Mouse (Mus musculus): ENCODE results near the gene Ppm1n. TPM values are rescaled to one million over a fixed set of nuclear protein-coding genes. Genes with fewer than 3 reads are reported as not detected.

Ppm1n gene
- total RNA-seq (2023): not detected in 4 replicates

DNA sequence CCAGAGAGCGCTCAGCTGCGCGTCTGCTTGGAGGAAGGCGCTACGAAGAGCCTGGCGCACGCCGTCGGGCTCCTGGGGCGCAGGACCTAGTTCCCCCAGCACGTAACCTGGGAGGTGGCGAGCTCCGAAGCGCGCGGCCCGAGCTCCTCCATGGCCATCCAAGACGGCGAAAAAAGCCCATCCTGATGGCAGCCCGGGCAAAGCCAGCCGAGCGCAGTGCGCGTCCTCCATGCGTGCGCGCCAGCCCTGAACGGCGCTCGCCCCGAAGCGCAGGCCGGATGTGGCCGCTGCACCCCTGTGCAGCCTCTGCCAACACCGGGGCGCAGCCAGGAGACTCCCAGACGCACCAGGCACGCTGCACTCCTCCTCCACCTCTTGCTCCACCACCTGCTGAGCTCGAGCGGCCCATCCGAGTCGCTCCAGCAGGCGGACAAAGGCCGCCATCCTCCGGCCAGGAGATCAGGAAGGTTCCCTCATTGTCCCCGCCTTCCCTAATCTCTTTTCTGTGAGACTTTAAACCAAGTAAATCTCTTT is at the start of gene Ppm1n:
Gene Ppm1n (minus strand): TSS at position 484 of the 534 bp plus-strand sequence.

DNA sequence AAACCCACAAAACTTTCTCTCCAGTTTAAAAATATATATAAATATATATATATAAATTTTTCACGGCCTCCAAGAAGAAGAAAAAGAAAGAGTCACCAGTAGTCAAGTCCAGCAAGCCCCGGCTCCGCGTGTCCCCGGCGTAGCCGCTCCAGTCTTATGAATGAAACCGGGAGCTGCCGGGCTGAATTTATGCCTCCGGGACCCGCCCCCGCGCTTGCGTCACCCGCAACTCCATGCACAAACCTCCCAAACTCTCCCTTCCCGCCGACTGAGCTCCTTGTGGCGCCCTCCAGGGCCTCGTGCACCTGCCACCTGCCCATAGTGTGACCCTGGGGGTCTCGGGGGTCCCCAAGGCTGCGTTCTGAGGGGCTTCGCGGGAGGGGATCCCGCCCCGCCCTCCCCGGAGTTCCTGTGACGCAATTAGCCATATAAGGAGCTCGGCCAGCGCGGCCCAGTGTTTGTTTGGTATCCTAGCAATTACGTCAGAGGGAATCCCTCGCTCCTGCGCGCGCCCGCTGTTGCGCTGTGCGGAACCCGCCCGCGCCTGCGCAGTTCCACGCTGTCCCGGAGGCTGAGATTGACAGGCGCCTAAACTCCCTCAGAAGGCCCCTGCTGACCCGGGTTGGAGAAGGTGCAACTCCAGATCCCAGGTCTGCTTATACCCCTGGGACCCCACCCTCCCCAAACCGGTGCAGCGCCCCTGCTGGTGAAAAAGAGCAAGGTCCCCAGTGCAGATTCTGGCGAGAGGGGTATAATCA is 30.2 kb upstream of the Ppm1n start, which contains the start of gene Fosb:
Gene Fosb (minus strand): TSS at position 168 of the 758 bp plus-strand sequence.

GRCm38 (mm10) chr7:19282385-19282784 is 2.5 kb upstream of the Ppm1n start, which contains the start of gene Rtn2:
TSS of gene Rtn2 (plus strand) at chr7:19282624.

DNA sequence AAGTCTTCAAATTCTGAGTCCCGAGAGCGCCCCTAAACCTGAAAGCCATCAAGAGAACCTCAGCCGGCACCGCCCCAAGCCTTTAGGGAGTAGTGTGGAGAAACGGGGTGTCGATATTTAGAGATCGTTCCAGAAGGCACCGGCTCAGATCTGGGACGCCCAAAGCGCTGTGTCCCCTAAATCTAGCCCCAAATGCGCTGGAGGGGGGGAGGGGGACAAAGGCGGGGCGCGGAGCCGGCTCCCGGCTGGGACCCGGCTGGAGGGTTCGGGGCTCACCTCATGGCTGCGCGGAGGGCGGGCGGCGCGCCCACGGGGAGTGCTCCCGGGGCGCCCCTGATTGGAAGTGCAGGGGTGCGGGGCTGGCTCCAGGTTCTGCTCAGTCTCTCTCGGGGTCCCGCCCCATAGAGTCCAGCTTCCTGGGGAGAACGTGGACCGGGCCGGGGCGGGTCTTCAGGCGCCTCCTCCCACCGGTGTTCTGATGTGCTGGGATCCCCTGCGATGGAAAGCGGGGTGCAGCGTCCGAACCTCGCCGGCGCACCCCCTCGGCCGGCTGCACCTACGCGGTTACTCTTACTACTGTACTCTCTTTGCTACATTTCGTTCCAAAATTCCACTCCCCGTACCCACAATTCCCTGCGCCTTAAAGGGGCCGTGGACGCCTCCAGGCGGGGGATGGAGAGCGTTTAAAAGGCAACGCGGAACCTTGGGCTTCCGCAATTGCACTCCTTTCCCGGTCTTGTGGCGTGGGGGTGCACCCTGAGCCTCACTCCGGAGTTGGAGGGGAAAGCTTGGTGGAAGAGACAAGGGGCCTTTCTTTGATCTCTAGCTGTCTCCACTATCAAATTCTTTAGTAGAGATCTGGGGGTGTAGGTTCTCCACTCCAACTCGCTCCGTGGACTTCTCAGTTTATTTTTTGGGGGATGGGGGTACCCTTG is 8.4 kb downstream of the Ppm1n start, which contains the start of gene Vasp:
Gene Vasp (minus strand): TSS at position 580 of the 935 bp plus-strand sequence.

DNA sequence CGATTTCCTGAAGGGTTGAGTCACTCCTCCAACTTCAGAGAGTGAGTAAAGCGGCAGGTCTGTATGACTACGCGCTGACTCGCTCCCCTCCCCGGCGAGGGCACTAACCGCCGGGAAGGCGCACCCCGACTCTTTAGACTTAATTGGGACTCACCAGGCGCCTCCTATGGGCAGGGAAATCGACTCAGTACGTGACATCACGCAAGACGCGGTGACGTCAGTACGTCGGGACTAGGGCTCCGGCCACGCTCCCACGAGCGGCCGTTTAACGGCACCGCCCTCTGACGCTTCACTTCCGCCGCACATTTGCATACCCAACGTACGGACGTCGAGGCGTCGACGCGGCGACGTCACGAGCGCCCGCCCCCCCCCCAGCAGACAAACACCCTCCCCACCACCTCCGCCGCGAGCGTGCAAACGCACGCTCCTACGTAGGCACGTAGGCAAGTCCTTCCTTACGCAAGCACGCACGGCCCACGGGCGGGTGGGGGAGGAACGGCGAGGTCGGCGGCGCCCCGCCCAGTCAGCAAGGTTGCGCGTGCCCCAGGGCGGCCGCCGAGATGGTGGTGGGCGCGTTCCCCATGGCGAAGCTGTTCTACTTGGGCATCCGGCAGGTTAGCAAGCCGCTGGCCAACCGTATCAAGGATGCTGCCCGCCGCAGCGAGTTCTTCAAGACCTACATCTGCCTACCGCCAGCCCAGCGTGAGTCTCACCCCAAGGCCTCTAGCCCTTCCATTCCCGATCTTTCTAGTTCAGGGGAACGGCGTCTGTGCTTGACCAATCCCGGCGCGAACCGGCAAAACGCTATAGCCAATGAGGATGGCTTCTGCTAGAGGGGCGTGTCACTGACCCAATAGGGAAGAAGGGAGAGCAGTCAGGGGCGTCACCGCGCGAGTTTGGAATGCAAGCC is 51.7 kb downstream of the Ppm1n start, which contains the start of gene Opa3:
Gene Opa3 (plus strand): TSS at position 452 of the 910 bp plus-strand sequence.

Other genes starting within 250 kb of the Ppm1n start
- gene Rsph6a, start 225.4 kb downstream of the Ppm1n start, total RNA-seq (2023): 0.39 TPM in 1 of 4 replicates, not detected in the others
- gene Dmwd, start 203.8 kb downstream of the Ppm1n start, total RNA-seq (2023): 17.3 to 21.6 TPM (median 19.2 TPM) in 4 replicates
- gene Dmpk, start 196.2 kb downstream of the Ppm1n start, total RNA-seq (2023): 12.4 to 18.4 TPM (median 13.1 TPM) in 4 replicates
- 0.24 to 0.69 TPM (median 0.42 TPM) in 4 replicates for gene Six5, start 185.5 kb downstream of the Ppm1n start, total RNA-seq (2023)
- gene Gm4969, start 161.7 kb downstream of the Ppm1n start, total RNA-seq (2023): not detected in 4 replicates
- gene Fbxo46, start 160.2 kb downstream of the Ppm1n start, total RNA-seq (2023): 20.6 to 21.9 TPM (median 21.4 TPM) in 4 replicates
- gene Qpctl, start 130.8 kb downstream of the Ppm1n start, total RNA-seq (2023): 9.9 to 12.7 TPM (median 10.7 TPM) in 4 replicates
- 86.8 to 98.6 TPM (median 92.5 TPM) in 4 replicates for gene Snrpd2, start 130.3 kb downstream of the Ppm1n start, total RNA-seq (2023)
- gene Gipr, start 113.9 kb downstream of the Ppm1n start, total RNA-seq (2023): not detected in 4 replicates
- gene Eml2, start 103.6 kb downstream of the Ppm1n start, total RNA-seq (2023): 19.1 to 28.1 TPM (median 21.6 TPM) in 4 replicates
- gene Gpr4, start 67.5 kb downstream of the Ppm1n start, total RNA-seq (2023): not detected in 4 replicates
- gene Opa3, start 51.7 kb downstream of the Ppm1n start, total RNA-seq (2023): 52.4 to 62.7 TPM (median 54.4 TPM) in 4 replicates
- gene Vasp, start 8.2 kb downstream of the Ppm1n start, total RNA-seq (2023): 346 to 371 TPM (median 369 TPM) in 4 replicates
- gene Rtn2, start 2.6 kb upstream of the Ppm1n start, total RNA-seq (2023): 0.15 to 0.27 TPM in 2 of 4 replicates, not detected in the others
- 2,427 to 3,505 TPM (median 2,938 TPM) in 4 replicates for gene Fosb, start 30.0 kb upstream of the Ppm1n start, total RNA-seq (2023)
- gene Ercc1, start 64.7 kb upstream of the Ppm1n start, total RNA-seq (2023): 59.1 to 71.4 TPM (median 68.3 TPM) in 4 replicates
- gene Cd3eap, start 79.4 kb upstream of the Ppm1n start, total RNA-seq (2023): 4.3 to 7.0 TPM (median 5.9 TPM) in 4 replicates
- gene Ppp1r13l, start 79.7 kb upstream of the Ppm1n start, total RNA-seq (2023): 0.63 to 2.7 TPM (median 1.5 TPM) in 4 replicates
- 68.9 to 74.8 TPM (median 72.8 TPM) in 4 replicates for gene Ercc2, start 101.9 kb upstream of the Ppm1n start, total RNA-seq (2023)
- gene Klc3, start 124.0 kb upstream of the Ppm1n start, total RNA-seq (2023): 0.60 to 1.2 TPM (median 0.86 TPM) in 4 replicates
- 0.97 TPM in 1 of 4 replicates, not detected in the others for gene Ckm, start 124.7 kb upstream of the Ppm1n start, total RNA-seq (2023)
- 26.4 to 33.1 TPM (median 28.6 TPM) in 4 replicates for gene Mark4, start 178.8 kb upstream of the Ppm1n start, total RNA-seq (2023)
- gene Exoc3l2, start 183.3 kb upstream of the Ppm1n start, total RNA-seq (2023): not detected in 4 replicates
- 3.1 to 5.3 TPM (median 4.6 TPM) in 4 replicates for gene Bloc1s3, start 228.3 kb upstream of the Ppm1n start, total RNA-seq (2023)
- gene Trappc6a, start 228.3 kb upstream of the Ppm1n start, total RNA-seq (2023): 27.9 to 35.9 TPM (median 30.9 TPM) in 4 replicates
- 0.31 to 0.78 TPM (median 0.53 TPM) in 4 replicates for gene Nkpd1, start 237.8 kb upstream of the Ppm1n start, total RNA-seq (2023)

Data from B cell, adult 62 days (primary cell).